Mouse (Mus musculus): Measurements from ENCODE around the gene Ccdc88c.

DNA sequence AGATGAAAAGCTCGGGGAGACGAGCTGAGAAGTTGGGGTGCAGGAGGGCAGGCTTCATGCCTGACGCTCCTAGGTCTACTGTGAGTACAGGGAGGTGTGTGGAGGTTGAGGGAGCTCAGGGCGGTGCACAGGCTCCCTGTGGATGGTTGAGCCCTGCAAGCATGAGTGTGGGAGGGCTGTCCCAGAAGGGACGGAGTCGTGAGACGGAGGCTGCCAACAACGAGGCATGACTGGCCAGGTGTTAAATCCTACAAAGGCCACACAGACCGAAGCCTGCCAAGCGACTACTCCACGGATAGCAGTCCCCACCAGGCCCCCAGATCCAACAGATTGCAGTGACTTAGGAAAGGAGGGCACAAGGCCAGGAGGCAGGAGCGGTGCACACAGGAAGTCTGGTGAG lies 118.1 kb downstream of the Ccdc88c start:
- TF ChIP-seq POLR2A (IDR thresholded peaks at IDR 0.05; ENCODE audit: low read depth, low read length): no peak
- TF ChIP-seq CTCF (IDR thresholded peaks at IDR 0.05; ENCODE audit: borderline replicate concordance, insufficient read depth, low read length): no peak

Data from embryonic fibroblast, embryonic 13.5 days (primary cell).